Mouse (Mus musculus): ENCODE data around the gene Elk4. TPM values are rescaled to one million over a fixed set of nuclear protein-coding genes. Genes with fewer than 3 reads are reported as not detected.

Gene Elk4
- polyA plus RNA-seq, 1 experiment: 16.6 TPM

GRCm38 (mm10) chr1:131987432-131987831 lies 20.0 kb upstream of the Elk4 start:
- no peak for TF ChIP-seq CTCF (IDR thresholded peaks at IDR 0.05; ENCODE audit: borderline replicate concordance, extremely low read depth, insufficient read depth, insufficient read length)
- no peak for TF ChIP-seq POLR2A (IDR thresholded peaks at IDR 0.05; ENCODE audit: borderline replicate concordance, extremely low read depth, insufficient read depth, insufficient read length, poor library complexity, severe bottlenecking)
- no peak for DNase-seq (ENCODE audit: low read depth)

- DNase-seq (ENCODE audit: low read depth): no peak
- TF ChIP-seq CTCF (IDR thresholded peaks at IDR 0.05; ENCODE audit: borderline replicate concordance, extremely low read depth, insufficient read depth, insufficient read length): no peak
- no peak for TF ChIP-seq POLR2A (IDR thresholded peaks at IDR 0.05; ENCODE audit: borderline replicate concordance, extremely low read depth, insufficient read depth, insufficient read length, poor library complexity, severe bottlenecking)
These were observed 17.9 kb upstream of the Elk4 start for GRCm38 (mm10) chr1:131989476-131989875.

GRCm38 (mm10) chr1:131990083-131990760 lies 17.2 kb upstream of the Elk4 start:
- TF ChIP-seq CTCF (IDR thresholded peaks at IDR 0.05; ENCODE audit: borderline replicate concordance, extremely low read depth, insufficient read depth, insufficient read length) (no peak), POLR2A (IDR thresholded peaks at IDR 0.05; ENCODE audit: borderline replicate concordance, extremely low read depth, insufficient read depth, insufficient read length, poor library complexity, severe bottlenecking) (no peak)
- DNase-seq (ENCODE audit: low read depth): no peak

- TF ChIP-seq CTCF (IDR thresholded peaks at IDR 0.05; ENCODE audit: borderline replicate concordance, extremely low read depth, insufficient read depth, insufficient read length): no peak
- no peak for TF ChIP-seq POLR2A (IDR thresholded peaks at IDR 0.05; ENCODE audit: borderline replicate concordance, extremely low read depth, insufficient read depth, insufficient read length, poor library complexity, severe bottlenecking)
- no peak for DNase-seq (ENCODE audit: low read depth)
These were observed 14.8 kb upstream of the Elk4 start for GRCm38 (mm10) chr1:131992561-131993001.

- DNase-seq (ENCODE audit: low read depth): no peak
- TF ChIP-seq CTCF (IDR thresholded peaks at IDR 0.05; ENCODE audit: borderline replicate concordance, extremely low read depth, insufficient read depth, insufficient read length): no peak
- no peak for TF ChIP-seq POLR2A (IDR thresholded peaks at IDR 0.05; ENCODE audit: borderline replicate concordance, extremely low read depth, insufficient read depth, insufficient read length, poor library complexity, severe bottlenecking)
These were observed 14.0 kb upstream of the Elk4 start for GRCm38 (mm10) chr1:131993169-131994040.

GRCm38 (mm10) chr1:131995062-131995461 lies 12.3 kb upstream of the Elk4 start:
- peak; percentile 52 for DNase-seq (ENCODE audit: low read depth)
- TF ChIP-seq CTCF (IDR thresholded peaks at IDR 0.05; ENCODE audit: borderline replicate concordance, extremely low read depth, insufficient read depth, insufficient read length): peak; percentile 59; the same call in 1 of the 2 replicates
- no peak for TF ChIP-seq POLR2A (IDR thresholded peaks at IDR 0.05; ENCODE audit: borderline replicate concordance, extremely low read depth, insufficient read depth, insufficient read length, poor library complexity, severe bottlenecking)

GRCm38 (mm10) chr1:132000506-132000905 lies 6.9 kb upstream of the Elk4 start:
- TF ChIP-seq CTCF (IDR thresholded peaks at IDR 0.05; ENCODE audit: borderline replicate concordance, extremely low read depth, insufficient read depth, insufficient read length) (peak; percentile 7; the same call in 1 of the 2 replicates), POLR2A (IDR thresholded peaks at IDR 0.05; ENCODE audit: borderline replicate concordance, extremely low read depth, insufficient read depth, insufficient read length, poor library complexity, severe bottlenecking) (no peak)
- DNase-seq (ENCODE audit: low read depth): no peak

GRCm38 (mm10) chr1:132001880-132002330 lies 5.5 kb upstream of the Elk4 start:
- DNase-seq (ENCODE audit: low read depth): no peak
- no peak for TF ChIP-seq CTCF (IDR thresholded peaks at IDR 0.05; ENCODE audit: borderline replicate concordance, extremely low read depth, insufficient read depth, insufficient read length)
- no peak for TF ChIP-seq POLR2A (IDR thresholded peaks at IDR 0.05; ENCODE audit: borderline replicate concordance, extremely low read depth, insufficient read depth, insufficient read length, poor library complexity, severe bottlenecking)

- DNase-seq (ENCODE audit: low read depth): no peak
- TF ChIP-seq POLR2A (IDR thresholded peaks at IDR 0.05; ENCODE audit: borderline replicate concordance, extremely low read depth, insufficient read depth, insufficient read length, poor library complexity, severe bottlenecking) (no peak), CTCF (IDR thresholded peaks at IDR 0.05; ENCODE audit: borderline replicate concordance, extremely low read depth, insufficient read depth, insufficient read length) (no peak)
These were observed 4.3 kb upstream of the Elk4 start for GRCm38 (mm10) chr1:132003111-132003510.

- no peak for DNase-seq (ENCODE audit: low read depth)
- TF ChIP-seq POLR2A (IDR thresholded peaks at IDR 0.05; ENCODE audit: borderline replicate concordance, extremely low read depth, insufficient read depth, insufficient read length, poor library complexity, severe bottlenecking) (no peak), CTCF (IDR thresholded peaks at IDR 0.05; ENCODE audit: borderline replicate concordance, extremely low read depth, insufficient read depth, insufficient read length) (no peak)
These were observed 3.6 kb upstream of the Elk4 start for GRCm38 (mm10) chr1:132003817-132004216.

- no peak for DNase-seq (ENCODE audit: low read depth)
- TF ChIP-seq CTCF (IDR thresholded peaks at IDR 0.05; ENCODE audit: borderline replicate concordance, extremely low read depth, insufficient read depth, insufficient read length) (no peak), POLR2A (IDR thresholded peaks at IDR 0.05; ENCODE audit: borderline replicate concordance, extremely low read depth, insufficient read depth, insufficient read length, poor library complexity, severe bottlenecking) (no peak)
These were observed 2.7 kb upstream of the Elk4 start for GRCm38 (mm10) chr1:132004574-132005180.

Data from brain, embryonic 14.5 days (tissue).